8 mouse cellular contexts compared by ENCODE assay signal in the genomic region with DNA sequence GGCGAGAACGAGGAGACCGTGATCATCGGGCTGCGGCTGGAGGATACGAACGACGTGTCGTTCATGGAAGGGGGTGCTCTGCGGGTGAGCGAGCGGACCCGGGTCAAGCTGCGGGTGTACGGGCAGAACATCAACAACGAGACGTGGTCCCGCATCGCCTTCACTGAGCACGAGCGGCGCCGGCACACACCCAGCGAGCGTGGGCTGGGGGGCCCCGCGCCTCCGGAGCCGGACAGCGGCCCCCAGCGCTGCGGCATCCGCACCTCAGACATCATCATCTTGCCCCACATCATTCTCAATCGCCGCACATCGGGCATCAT. TPM values are rescaled to one million over a fixed set of nuclear protein-coding genes. Genes with fewer than 3 reads are reported as not detected.
DNase-seq lines count a peak whose midpoint lies in the region; ATAC-seq and TF ChIP-seq lines count a peak whose summit lies in the region.

No protein-coding gene starts in this region.

- no peaks in the 10 kb centered on the region; the same call in 1 of the 2 replicates for H3K27me3 ChIP-seq in kidney, postnatal 0 days (ENCODE audit: insufficient read depth, low read length)
- peaks cover 41% of the 10 kb centered on the region for H3K27me3 ChIP-seq in hindbrain, embryonic 10.5 days (ENCODE audit: insufficient read depth, poor library complexity, severe bottlenecking)
- H3K27me3 ChIP-seq in midbrain, embryonic 12.5 days = peaks cover 40% of the 10 kb centered on the region

- no peaks in the 10 kb centered on the region for H3K9me3 ChIP-seq in kidney, postnatal 0 days (replicated peaks; ENCODE audit: low read length)
- no peaks in the 10 kb centered on the region for H3K9me3 ChIP-seq in hindbrain, embryonic 10.5 days
- no peaks in the 10 kb centered on the region for H3K9me3 ChIP-seq in midbrain, embryonic 12.5 days

- no peak for TF ChIP-seq CTCF in kidney, postnatal 0 days (IDR thresholded peaks at IDR 0.05; ENCODE audit: low read depth)
- no peak for TF ChIP-seq CTCF in bone marrow macrophage, adult 2 months (IDR thresholded peaks at IDR 0.05; ENCODE audit: low read depth, low read length)

- ATAC-seq in kidney, postnatal 0 days (replicated peaks; ENCODE audit: low FRiP score, low read depth) = no peak
- no peak; the same call in 1 of the 2 replicates for ATAC-seq in midbrain, embryonic 12.5 days (ENCODE audit: low FRiP score, low read depth)

- WGBS in kidney, postnatal 0 days = under 1% methylated on average over 36 of the region's 36 CpGs
- WGBS in hindbrain, embryonic 10.5 days = under 1% methylated on average over 36 of the region's 36 CpGs
- under 1% methylated on average over 36 of the region's 36 CpGs for WGBS in midbrain, embryonic 12.5 days

- peak overlapping the region; percentile 99 for H3K4me2 ChIP-seq in kidney, postnatal 0 days (ENCODE audit: low read length)
- peak overlapping the region; percentile 96 for H3K4me2 ChIP-seq in midbrain, embryonic 12.5 days (replicated peaks)

- DNase-seq in kidney, postnatal 0 days (ENCODE audit: low spot score) = no peak
- DNase-seq in kidney, postnatal 14 days = no peak
- no peak for DNase-seq in hindbrain, embryonic 10.5 days (ENCODE audit: low spot score)
- DNase-seq in adipocyte (ENCODE audit: low spot score) = no peak
- no peak for DNase-seq in left cerebral cortex, postnatal 4 days
- no peak for DNase-seq in adrenal gland, adult 18-20 months (ENCODE audit: low spot score in 2 of 2)

- no peak for TF ChIP-seq POLR2A in bone marrow macrophage, adult 2 months (IDR thresholded peaks at IDR 0.05; ENCODE audit: borderline replicate concordance, low read depth, low read length)

- peak overlapping the region; percentile 60 for H3K27ac ChIP-seq in kidney, postnatal 0 days
- H3K27ac ChIP-seq in bone marrow macrophage, adult 2 months (ENCODE audit: insufficient read depth, low read depth, low read length) = peak overlapping the region; percentile 57; the same call in 1 of the 2 replicates
- peak overlapping the region; percentile 90 for H3K27ac ChIP-seq in hindbrain, embryonic 10.5 days
- H3K27ac ChIP-seq in midbrain, embryonic 12.5 days (replicated peaks) = peak overlapping the region; percentile 86

- peak overlapping the region; percentile 78 for H3K9ac ChIP-seq in kidney, postnatal 0 days (ENCODE audit: low read depth, low read length)
- H3K9ac ChIP-seq in midbrain, embryonic 12.5 days (replicated peaks) = peak overlapping the region; percentile 76

- peak overlapping the region; percentile 86 for H3K4me3 ChIP-seq in kidney, postnatal 0 days (replicated peaks; ENCODE audit: low read depth, low read length)
- H3K4me3 ChIP-seq in bone marrow macrophage, adult 2 months (ENCODE audit: insufficient read depth, low read length) = peak overlapping the region; percentile 84
- peak overlapping the region; percentile 78 for H3K4me3 ChIP-seq in hindbrain, embryonic 10.5 days
- peak overlapping the region; percentile 67 for H3K4me3 ChIP-seq in midbrain, embryonic 12.5 days

- H3K4me1 ChIP-seq in kidney, postnatal 0 days (replicated peaks; ENCODE audit: insufficient read depth, low read length) = 0 out of 2 replicates have a peak, but pooled peaks cover 3% of the 10 kb centered on the region
- peaks cover 16% of the 10 kb centered on the region for H3K4me1 ChIP-seq in bone marrow macrophage, adult 2 months (ENCODE audit: control insufficient read depth, insufficient read depth, low read length)
- peaks cover 36% of the 10 kb centered on the region for H3K4me1 ChIP-seq in hindbrain, embryonic 10.5 days (replicated peaks)
- H3K4me1 ChIP-seq in midbrain, embryonic 12.5 days = peaks cover 29% of the 10 kb centered on the region

- H3K36me3 ChIP-seq in kidney, postnatal 0 days (ENCODE audit: insufficient read depth, low read length) = no peaks in the 10 kb centered on the region
- no peaks in the 10 kb centered on the region for H3K36me3 ChIP-seq in hindbrain, embryonic 10.5 days
- H3K36me3 ChIP-seq in midbrain, embryonic 12.5 days = no peaks in the 10 kb centered on the region

- intact Hi-C loops in left cerebral cortex, postnatal 4 days (cut with DNase I) = loop anchor here (2.0 to 10.0 kb wide), 2 partner anchors 107 to 223 kb away; no protein-coding TSS in a partner anchor

RNA-seq across cellular contexts. Expression of a gene that starts 0.5 kb away (rescaled TPM):
- polyA plus RNA-seq in kidney, postnatal 0 days (2015; fragmentation: Nextera tagmentation; extraction: Ambion mirVana) = 11.0 and 12.0 TPM in 2 replicates
- 16.0 and 16.2 TPM in 2 replicates for polyA plus RNA-seq in bone marrow macrophage, adult 2 months (2012; ENCODE audit: insufficient read depth, insufficient read length, missing spikeins)
- 2.7 and 4.0 TPM in 2 replicates for polyA plus RNA-seq in hindbrain, embryonic 10.5 days (2016; fragmentation: Nextera tagmentation; extraction: Ambion mirVana)
- polyA plus RNA-seq in midbrain, embryonic 12.5 days (2016; fragmentation: Nextera tagmentation; extraction: Ambion mirVana) = 7.2 and 9.2 TPM in 2 replicates
- total RNA-seq in left cerebral cortex, postnatal 4 days (2021) = 10 to 100 TPM; 17.2 to 18.6 TPM
- total RNA-seq in adrenal gland, adult 18-20 months (2021) = 10 to 100 TPM; 34.8 to 50.8 TPM

RNA-seq across cellular contexts. Expression of a gene that starts 54.7 kb away (rescaled TPM):
- 59.4 and 65.0 TPM in 2 replicates for polyA plus RNA-seq in kidney, postnatal 0 days (2015; fragmentation: Nextera tagmentation; extraction: Ambion mirVana)
- 9.8 and 10.7 TPM in 2 replicates for polyA plus RNA-seq in bone marrow macrophage, adult 2 months (2012; ENCODE audit: insufficient read depth, insufficient read length, missing spikeins)
- 27.3 and 30.3 TPM in 2 replicates for polyA plus RNA-seq in hindbrain, embryonic 10.5 days (2016; fragmentation: Nextera tagmentation; extraction: Ambion mirVana)
- polyA plus RNA-seq in midbrain, embryonic 12.5 days (2016; fragmentation: Nextera tagmentation; extraction: Ambion mirVana) = 27.0 and 29.9 TPM in 2 replicates
- 10 to 100 TPM; 17.1 to 19.9 TPM for total RNA-seq in left cerebral cortex, postnatal 4 days (2021)
- 10 to 100 TPM; 90.0 to 92.7 TPM for total RNA-seq in adrenal gland, adult 18-20 months (2021)
